Mouse (Mus musculus) embryo, embryonic 10 days (tissue): Measurements from ENCODE around the gene Jhy.
A peak's percentile ranks its signal among the peaks of the same experiment; 100 is the strongest.

ENCODE experiments used
- DNase-seq: peaks from one replicate; pipeline ENCODE4 v3.0.0-alpha.2; 2015; ENCODE audit warnings: low spot score

Jhy gene

GRCm38 (mm10) chr9:40963586-40964417, at the start of gene Jhy:
Gene Jhy (minus strand): TSS chr9:40964118.
- peak; percentile 47 for DNase-seq

DNA sequence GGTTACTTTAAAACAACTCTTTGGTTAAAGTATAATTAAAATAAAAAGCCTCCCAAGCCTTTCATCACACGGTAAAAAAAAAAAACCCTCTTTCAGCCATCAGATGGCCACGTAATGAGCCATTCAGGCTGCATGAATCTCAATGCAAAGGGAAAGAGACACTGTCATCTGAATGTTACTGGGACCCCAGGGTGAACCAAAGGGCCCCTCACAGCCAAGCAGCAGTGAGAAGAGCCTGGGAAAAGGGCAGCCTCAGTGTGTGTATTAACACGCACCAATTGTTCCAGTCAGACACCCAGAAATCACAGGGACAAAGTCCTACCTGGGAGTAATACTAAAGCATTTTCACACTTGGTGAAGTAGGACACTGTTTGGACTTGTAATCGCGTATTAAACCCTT, 48.5 kb upstream of the Jhy start:
- DNase-seq, result no peak

DNA sequence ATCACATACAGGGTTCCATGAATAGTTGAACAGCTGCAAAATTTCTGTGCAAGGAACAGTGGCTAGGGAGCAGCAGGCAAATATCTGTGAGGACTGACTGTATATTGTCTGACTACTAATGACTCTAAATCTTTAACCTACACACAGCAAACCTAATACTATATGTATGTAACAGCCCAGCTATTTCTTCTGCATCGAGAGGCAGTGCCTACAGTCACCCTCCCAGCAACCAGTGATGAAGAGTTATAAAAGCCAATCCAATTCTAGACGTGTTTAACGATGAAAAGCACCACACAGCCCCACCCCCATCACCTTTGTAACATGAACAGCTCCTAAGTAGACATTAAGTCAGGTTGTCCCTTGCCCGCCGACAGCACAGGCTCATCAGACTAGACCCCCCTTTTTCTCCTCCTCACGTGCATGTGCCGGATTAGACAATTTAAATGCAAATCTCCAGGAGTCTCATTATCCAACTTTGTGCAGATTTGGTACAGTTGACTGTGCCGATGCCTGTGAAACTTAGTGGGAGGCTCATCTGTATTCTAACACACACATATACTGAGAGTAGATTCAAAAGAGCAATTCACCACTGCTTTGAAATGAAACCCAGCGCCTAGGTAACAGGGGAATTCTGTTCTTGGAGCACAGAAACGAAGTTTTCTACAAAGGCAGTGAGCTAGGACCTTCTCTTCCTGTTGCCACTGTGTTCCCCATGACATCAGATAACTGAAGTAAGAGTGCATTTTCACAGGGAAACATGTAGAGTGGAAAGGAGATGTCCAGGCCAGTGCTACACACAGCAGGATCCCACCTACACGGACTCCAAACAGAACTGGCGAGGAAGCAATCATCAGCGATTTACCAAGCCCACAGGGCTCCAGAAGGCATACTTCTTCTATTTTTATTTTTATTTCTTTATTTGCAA, 47.9 kb upstream of the Jhy start:
- no peak for DNase-seq

- peak; percentile 62 for DNase-seq
These were observed 43.9 kb upstream of the Jhy start for GRCm38 (mm10) chr9:41007785-41008184.

GRCm38 (mm10) chr9:41004415-41004814, 40.5 kb upstream of the Jhy start, which contains the start of gene Crtam:
Gene Crtam (minus strand): TSS chr9:41004628.
- DNase-seq, result no peak

- no peak for DNase-seq
These were observed 33.3 kb upstream of the Jhy start for GRCm38 (mm10) chr9:40997116-40997779.

DNA sequence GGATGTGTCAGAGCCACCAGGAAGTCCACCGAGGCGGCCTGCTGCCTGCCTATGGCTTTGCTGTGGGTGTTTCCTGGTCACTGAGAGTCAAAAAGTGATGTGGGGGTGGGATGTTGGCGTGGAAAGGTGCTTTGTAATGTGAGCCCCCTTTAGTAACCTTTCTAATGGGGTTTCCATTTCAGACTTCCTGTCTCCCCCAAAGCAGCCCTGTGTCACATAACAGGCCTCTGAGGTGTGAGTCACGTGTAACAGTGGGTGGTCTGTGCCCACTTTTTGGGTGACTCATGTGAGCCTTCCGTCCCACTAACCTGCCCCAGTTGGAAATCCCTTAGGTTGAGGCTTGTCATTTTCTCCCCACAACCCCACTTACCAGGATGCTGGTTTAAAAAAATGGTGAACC, 30.2 kb upstream of the Jhy start:
- DNase-seq, result no peak

GRCm38 (mm10) chr9:40991511-40991910, 27.6 kb upstream of the Jhy start:
- no peak for DNase-seq

DNA sequence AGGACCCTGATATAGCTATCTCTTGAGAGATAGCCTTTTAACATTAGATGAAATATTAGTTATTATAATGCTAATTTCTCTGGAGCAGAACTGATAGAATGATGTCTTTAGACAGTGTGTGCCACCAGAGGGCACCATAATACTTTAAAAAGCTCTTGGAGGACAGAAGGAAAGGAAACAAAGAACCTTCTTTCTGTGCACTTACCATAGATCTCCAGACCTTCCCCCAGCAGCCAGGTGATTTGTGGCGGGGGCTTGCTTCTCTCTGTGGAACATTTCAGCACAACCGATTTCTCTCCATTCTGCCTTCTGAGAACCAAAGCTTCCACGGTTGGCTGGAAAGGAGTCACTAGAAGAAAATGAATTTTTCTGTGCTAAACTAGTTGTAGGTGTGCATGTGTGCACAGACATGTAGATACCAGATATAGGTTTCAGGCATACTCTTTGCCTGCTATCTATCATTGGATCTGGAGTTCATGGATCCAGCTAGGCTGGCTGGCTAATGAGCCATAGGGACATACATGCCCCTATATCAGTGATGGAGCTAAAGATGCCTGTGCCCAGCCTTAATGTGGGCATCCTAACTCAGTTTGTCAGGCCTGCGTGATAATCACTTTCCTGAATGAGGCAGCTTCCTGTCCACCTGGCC, 26.1 kb upstream of the Jhy start:
- DNase-seq, result peak; percentile 72

DNA sequence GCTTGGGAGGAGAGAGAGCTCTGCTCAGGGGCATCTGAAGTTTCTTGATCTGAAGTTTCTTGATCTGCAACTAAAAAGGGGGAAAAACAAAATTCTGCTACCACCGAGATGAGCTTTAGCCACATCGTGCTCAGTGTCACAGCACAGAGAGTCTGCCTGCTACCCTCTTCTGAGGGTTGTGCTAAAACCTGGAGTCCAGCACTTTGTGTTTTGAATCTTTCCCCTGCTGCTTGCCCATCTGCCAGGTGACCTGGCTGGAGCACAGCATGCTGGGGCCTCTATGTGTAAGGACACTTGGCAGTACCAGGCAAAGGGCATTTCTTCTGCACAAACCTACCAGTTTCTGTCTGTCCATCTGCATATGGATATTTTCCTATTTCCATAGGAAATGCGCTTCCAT, 20.4 kb upstream of the Jhy start:
- DNase-seq, result no peak

GRCm38 (mm10) chr9:40983758-40984157, 19.8 kb upstream of the Jhy start:
- no peak for DNase-seq

DNA sequence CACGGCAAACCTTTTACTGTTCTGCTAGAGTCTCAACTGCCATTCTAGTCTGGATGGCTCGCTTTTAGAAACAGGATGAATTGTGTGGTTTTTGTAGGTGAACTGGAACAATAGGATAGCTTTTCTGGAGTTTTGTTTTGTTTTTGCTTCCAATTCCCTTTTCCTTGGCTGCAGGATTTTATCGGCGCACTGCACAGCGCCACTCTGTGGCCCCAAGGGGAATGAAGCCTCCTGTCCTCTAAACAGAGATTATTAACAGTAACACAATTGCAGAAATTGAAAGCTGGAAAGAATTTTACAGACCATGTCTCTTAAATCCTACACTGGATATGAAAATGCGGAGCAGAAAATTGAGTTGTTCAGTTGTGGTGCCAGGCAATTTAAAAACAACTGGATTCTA, 18.6 kb upstream of the Jhy start:
- DNase-seq, result peak; percentile 56

DNA sequence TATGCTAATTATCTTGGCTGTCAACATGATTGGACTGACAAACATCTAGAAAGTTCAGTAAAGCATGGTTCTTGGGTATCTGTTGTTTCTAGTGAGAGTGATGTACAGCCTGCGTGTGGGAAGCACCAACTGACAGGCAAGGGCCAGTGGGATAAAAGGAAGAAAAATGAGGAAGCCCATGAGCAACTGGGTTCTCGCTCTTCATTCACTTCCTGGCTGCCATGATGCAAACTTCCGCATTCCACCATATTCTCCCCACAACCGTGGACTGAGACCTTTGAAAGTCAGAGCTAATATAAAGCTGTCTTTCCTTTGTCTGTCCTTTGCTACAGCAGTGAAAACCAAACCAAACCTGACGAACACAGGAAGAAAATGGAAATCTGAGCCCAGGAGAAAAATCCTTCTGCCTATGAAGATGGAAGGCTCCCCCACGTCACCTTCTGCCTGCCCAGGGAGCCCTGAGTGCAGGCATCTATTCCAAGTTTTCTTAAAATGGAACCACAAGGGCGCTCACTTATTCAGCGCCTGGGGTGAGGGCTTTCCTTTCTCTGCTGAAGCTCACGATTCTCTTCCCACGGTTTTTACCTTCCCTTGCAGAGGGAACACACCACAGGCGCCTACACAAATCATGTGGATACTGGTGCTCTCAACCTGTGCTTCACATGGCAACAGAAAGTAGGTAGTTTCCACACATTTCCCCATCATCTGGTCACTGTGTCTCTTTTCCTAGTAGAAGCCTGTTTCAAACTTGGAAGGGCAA, 10.3 kb upstream of the Jhy start:
- no peak for DNase-seq

- DNase-seq, result no peak
These were observed 448 bp upstream of the Jhy start for GRCm38 (mm10) chr9:40964418-40964714.

DNA sequence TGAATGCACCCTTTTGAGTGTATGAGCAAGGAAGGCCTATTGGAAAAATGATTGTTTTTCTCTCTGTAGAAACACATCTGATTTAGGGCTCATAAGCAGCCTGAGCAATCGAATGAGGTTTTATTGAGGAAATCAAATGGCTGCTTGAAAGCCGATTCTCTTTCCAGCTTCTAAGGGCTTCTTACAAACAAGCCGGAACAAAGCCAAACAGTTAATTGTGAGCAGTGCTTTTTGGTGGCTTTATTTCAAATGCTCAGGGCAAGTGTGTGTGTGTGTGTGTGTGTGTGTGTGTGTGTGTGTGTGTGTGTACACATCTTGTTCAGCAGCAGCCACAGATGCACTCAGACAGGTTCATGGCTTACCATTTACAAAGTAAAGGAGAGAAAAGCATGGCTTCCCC, 2.5 kb downstream of the Jhy start:
- no peak for DNase-seq

- DNase-seq, result peak; percentile 69
These were observed 14.8 kb downstream of the Jhy start for GRCm38 (mm10) chr9:40949039-40949615.

- no peak for DNase-seq
These were observed 15.4 kb downstream of the Jhy start for GRCm38 (mm10) chr9:40948473-40948872.

- DNase-seq, result no peak
These were observed 16.8 kb downstream of the Jhy start for GRCm38 (mm10) chr9:40947131-40947530.

GRCm38 (mm10) chr9:40937425-40937824, 26.5 kb downstream of the Jhy start:
- DNase-seq, result peak; percentile 61

DNA sequence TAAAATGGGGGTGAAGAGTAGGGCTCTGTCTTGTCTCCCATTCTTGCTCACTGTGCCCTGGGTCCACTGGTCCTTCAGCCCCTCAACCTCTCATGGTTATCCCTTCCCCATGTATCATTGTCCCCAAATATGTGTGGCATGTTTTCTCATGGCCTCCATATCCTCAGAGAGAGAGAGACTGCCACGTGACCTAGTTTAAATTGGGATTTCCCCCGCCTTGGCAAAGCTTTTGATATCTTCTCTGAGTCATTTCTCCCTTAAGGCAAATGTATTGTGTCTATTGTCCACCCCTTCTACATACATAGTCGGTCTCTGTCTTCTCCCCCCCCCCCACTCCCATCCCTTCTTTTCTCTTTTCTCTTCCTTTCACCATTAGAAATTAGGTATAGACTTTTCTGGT, 30.6 kb downstream of the Jhy start:
- DNase-seq, result no peak
